Mouse (Mus musculus) small intestine, adult 2 months (tissue): ENCODE measurements at regions not wholly inside any gene's neighbourhood (a gene's known extent, or its start where the extent isn't known, plus 50 kb on each side); places are given as distances from the start of the nearest gene placed in this dataset.

Source experiments
- CTCF ChIP-seq: fragments of 200-500 bp; IDR thresholded peaks from 2 replicates; pipeline ENCODE4 v1.5.1; 2012; ENCODE audit warnings: low read depth, mild to moderate bottlenecking, control low read depth, inconsistent platforms, low read length, moderate library complexity, mixed read lengths; ENCODE audit not compliant: insufficient replicate concordance, insufficient read length; ENCODE audit errors: extremely low read depth
- POLR2A ChIP-seq: fragments of 200-500 bp; IDR thresholded peaks from 2 replicates; pipeline ENCODE4 v1.6.1; 2012; ENCODE audit warnings: low read depth, mild to moderate bottlenecking, control low read depth, inconsistent platforms, low read length, moderate library complexity

DNA sequence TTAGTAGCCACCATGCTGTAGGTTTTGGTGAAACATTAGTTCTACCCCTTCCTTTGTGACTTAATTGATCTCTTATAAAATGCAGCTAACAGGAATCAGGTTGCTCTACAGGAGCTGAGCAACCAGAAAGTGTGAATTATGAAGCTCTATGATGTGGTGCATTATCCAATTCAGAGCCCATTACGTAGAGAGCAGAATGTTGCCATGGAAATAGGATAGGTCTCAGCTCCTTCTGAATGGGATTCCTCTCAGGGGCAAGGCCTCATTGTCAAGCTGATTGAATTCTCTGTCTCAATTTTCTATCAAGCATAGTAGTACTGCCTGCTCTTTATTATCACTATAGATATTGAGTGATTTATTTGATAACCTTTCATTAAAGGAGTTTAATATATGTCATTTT, 185.6 kb upstream of the Klf6 start:
- TF ChIP-seq CTCF (no peak), POLR2A (no peak)
